Mouse (Mus musculus): ENCODE data around the gene Lyrm7.
A peak's percentile ranks its signal among the peaks of the same experiment; 100 is the strongest.

Gene Lyrm7

GRCm38 (mm10) chr11:54845470-54846442, 15.0 kb downstream of the Lyrm7 start:
- no peak for DNase-seq (ENCODE audit: low spot score)

- DNase-seq (ENCODE audit: low spot score): no peak
Measured at GRCm38 (mm10) chr11:54844959-54845358, 15.8 kb downstream of the Lyrm7 start.

- no peak for DNase-seq (ENCODE audit: low spot score)
Measured at GRCm38 (mm10) chr11:54844424-54844823, 16.3 kb downstream of the Lyrm7 start.

GRCm38 (mm10) chr11:54840891-54841290, 19.8 kb downstream of the Lyrm7 start:
- no peak for DNase-seq (ENCODE audit: low spot score)

GRCm38 (mm10) chr11:54839696-54840095, 21.0 kb downstream of the Lyrm7 start:
- DNase-seq (ENCODE audit: low spot score): no peak

GRCm38 (mm10) chr11:54836106-54836505, 24.6 kb downstream of the Lyrm7 start:
- DNase-seq (ENCODE audit: low spot score): peak; percentile 31

GRCm38 (mm10) chr11:54834596-54834995, 26.1 kb downstream of the Lyrm7 start:
- DNase-seq (ENCODE audit: low spot score): no peak

- no peak for DNase-seq (ENCODE audit: low spot score)
Measured at GRCm38 (mm10) chr11:54833833-54834232, 26.9 kb downstream of the Lyrm7 start.

GRCm38 (mm10) chr11:54826819-54827218, 33.9 kb downstream of the Lyrm7 start:
- DNase-seq (ENCODE audit: low spot score): no peak

GRCm38 (mm10) chr11:54825774-54826173, 34.9 kb downstream of the Lyrm7 start:
- no peak for DNase-seq (ENCODE audit: low spot score)

GRCm38 (mm10) chr11:54823467-54823866, 37.2 kb downstream of the Lyrm7 start:
- DNase-seq (ENCODE audit: low spot score): no peak

GRCm38 (mm10) chr11:54819489-54819888, 41.2 kb downstream of the Lyrm7 start:
- DNase-seq (ENCODE audit: low spot score): no peak

- DNase-seq (ENCODE audit: low spot score): no peak
Measured at GRCm38 (mm10) chr11:54817449-54817848, 43.3 kb downstream of the Lyrm7 start.

- no peak for DNase-seq (ENCODE audit: low spot score)
Measured at GRCm38 (mm10) chr11:54815659-54816058, 45.1 kb downstream of the Lyrm7 start.

GRCm38 (mm10) chr11:54812812-54813516, 47.8 kb downstream of the Lyrm7 start:
- DNase-seq (ENCODE audit: low spot score): no peak

GRCm38 (mm10) chr11:54812314-54812713, 48.4 kb downstream of the Lyrm7 start:
- no peak for DNase-seq (ENCODE audit: low spot score)

- DNase-seq (ENCODE audit: low spot score): no peak
Measured at GRCm38 (mm10) chr11:54811054-54811453, 49.7 kb downstream of the Lyrm7 start.

GRCm38 (mm10) chr11:54809582-54809981, 51.1 kb downstream of the Lyrm7 start:
- DNase-seq (ENCODE audit: low spot score): no peak

GRCm38 (mm10) chr11:54808177-54808576, 52.5 kb downstream of the Lyrm7 start:
- DNase-seq (ENCODE audit: low spot score): no peak

GRCm38 (mm10) chr11:54807669-54808068, 53.0 kb downstream of the Lyrm7 start:
- DNase-seq (ENCODE audit: low spot score): no peak

- DNase-seq (ENCODE audit: low spot score): no peak
Measured at GRCm38 (mm10) chr11:54806891-54807290, 53.8 kb downstream of the Lyrm7 start.

GRCm38 (mm10) chr11:54805196-54805595, 55.5 kb downstream of the Lyrm7 start:
- no peak for DNase-seq (ENCODE audit: low spot score)

- no peak for DNase-seq (ENCODE audit: low spot score)
Measured at GRCm38 (mm10) chr11:54802621-54803020, 58.1 kb downstream of the Lyrm7 start.
